Mouse (Mus musculus) megakaryocyte progenitor cell, adult 5-6 weeks (primary cell): Measurements from ENCODE around the gene Cenpb. TPM values are rescaled to one million over a fixed set of nuclear protein-coding genes. Genes with fewer than 3 reads are reported as not detected.
A peak's percentile ranks its signal among the peaks of the same experiment; 100 is the strongest.

Experiments
- ATAC-seq: replicated peaks from 2 replicates; pipeline ENCODE4 v1.8.0; 2016; ENCODE audit warnings: mild to moderate bottlenecking, moderate TSS enrichment, inconsistent platforms; ENCODE audit not compliant: poor library complexity
- total RNA-seq, 2 experiments: library from RNA; stranded (forward) in 1 of 2; stranded (reverse) in 1 of 2; fragments of 157-497, 149-512 nt in 1 of 2; fragments of 200-1000 nt in 1 of 2; gene quantifications; 2 replicates each; pipeline versions ENCODE4 v1.2.3 to v1.2.4; 2015 to 2017

The Cenpb gene
- total RNA-seq, 2 experiments from 2014 or later = 8.3 to 14.8 TPM

GRCm38 (mm10) chr2:131140533-131140905 lies 39.3 kb downstream of the Cenpb start:
- no peak for ATAC-seq

- ATAC-seq = no peak
Measured at GRCm38 (mm10) chr2:131139886-131140532, 39.9 kb downstream of the Cenpb start.

- no peak for ATAC-seq
Measured at GRCm38 (mm10) chr2:131139287-131139686, 40.6 kb downstream of the Cenpb start.

GRCm38 (mm10) chr2:131138760-131139159 lies 41.1 kb downstream of the Cenpb start:
- no peak for ATAC-seq

- no peak for ATAC-seq
Measured at GRCm38 (mm10) chr2:131138296-131138695, 41.6 kb downstream of the Cenpb start.

GRCm38 (mm10) chr2:131135521-131136139 lies 44.2 kb downstream of the Cenpb start:
- ATAC-seq = peak; percentile 94

GRCm38 (mm10) chr2:131134826-131135400 lies 45.0 kb downstream of the Cenpb start:
- ATAC-seq = no peak

- ATAC-seq = no peak
Measured at GRCm38 (mm10) chr2:131134381-131134780, 45.5 kb downstream of the Cenpb start.

GRCm38 (mm10) chr2:131132930-131133547 lies 46.8 kb downstream of the Cenpb start, which contains the start of gene Gm11037:
Gene Gm11037, plus strand, starts transcription at chr2:131133497.
- ATAC-seq = no peak

GRCm38 (mm10) chr2:131132111-131132888 lies 47.6 kb downstream of the Cenpb start:
- no peak for ATAC-seq

- ATAC-seq = no peak
Measured at GRCm38 (mm10) chr2:131130849-131131248, 49.0 kb downstream of the Cenpb start.

GRCm38 (mm10) chr2:131129836-131130235 lies 50.0 kb downstream of the Cenpb start:
- ATAC-seq = peak; percentile 77

- no peak for ATAC-seq
Measured at GRCm38 (mm10) chr2:131128636-131129157, 51.2 kb downstream of the Cenpb start.

GRCm38 (mm10) chr2:131128211-131128610 lies 51.7 kb downstream of the Cenpb start:
- ATAC-seq = no peak

- ATAC-seq = peak; percentile 42
Measured at GRCm38 (mm10) chr2:131127161-131127730, 52.6 kb downstream of the Cenpb start, which contains the start of gene Hspa12b. Gene Hspa12b, plus strand, starts transcription at chr2:131127280.

- ATAC-seq = no peak
Measured at GRCm38 (mm10) chr2:131125964-131126815, 53.7 kb downstream of the Cenpb start.
